Mouse (Mus musculus) kidney, embryonic 14.5 days (tissue): ENCODE data around the gene Daam2. TPM values are rescaled to one million over a fixed set of nuclear protein-coding genes. Genes with fewer than 3 reads are reported as not detected.
A peak's percentile ranks its signal among the peaks of the same experiment; 100 is the strongest.

Experiments
- ATAC-seq: fragments of 200-750 bp; cut with Nextera tagmentation; 2 replicates; pipeline ENCODE4 v1.8.0; 2017; ENCODE audit warnings: moderate number of reproducible peaks, mild to moderate bottlenecking, moderate TSS enrichment, moderate library complexity; ENCODE audit not compliant: low FRiP score, low TSS enrichment
- H3K27ac ChIP-seq: fragments of 300-500 bp; sonication (generic); 2 replicates; pipeline ENCODE4 v1.5.1; 2014; ENCODE audit warnings: low read depth, mild to moderate bottlenecking, low read length, moderate library complexity, mixed read lengths
- H3K27me3 ChIP-seq: fragments of 300-500 bp; sonication (generic); 2 replicates; pipeline ENCODE4 v1.6.1; 2014; ENCODE audit warnings: mild to moderate bottlenecking, low read length; ENCODE audit not compliant: control insufficient read depth, insufficient read depth
- H3K36me3 ChIP-seq: fragments of 300-500 bp; sonication (generic); 2 replicates; pipeline ENCODE4 v1.6.1; 2014; ENCODE audit warnings: low read length, mixed read lengths; ENCODE audit not compliant: control insufficient read depth, insufficient read depth
- H3K4me1 ChIP-seq: fragments of 300-500 bp; sonication (generic); 2 replicates; pipeline ENCODE4 v1.6.1; 2014; ENCODE audit warnings: low read length, mixed read lengths; ENCODE audit not compliant: control insufficient read depth, insufficient read depth
- H3K4me2 ChIP-seq: fragments of 300-500 bp; sonication (generic); replicated peaks from 2 replicates; pipeline ENCODE4 v1.6.1; 2014; ENCODE audit warnings: low read depth, mild to moderate bottlenecking, low read length
- H3K4me3 ChIP-seq: fragments of 300-500 bp; sonication (generic); 2 replicates; pipeline ENCODE4 v1.5.1; 2014; ENCODE audit warnings: mild to moderate bottlenecking, low read length
- H3K9ac ChIP-seq: fragments of 300-500 bp; sonication (generic); 2 replicates; pipeline ENCODE4 v1.6.1; 2014; ENCODE audit warnings: low read depth, mild to moderate bottlenecking, low read length, moderate library complexity
- H3K9me3 ChIP-seq: fragments of 300-500 bp; sonication (generic); 2 replicates; pipeline ENCODE4 v1.6.1; 2016; ENCODE audit warnings: low read length; ENCODE audit not compliant: control insufficient read depth
- whole genome bisulfite sequencing: fragments of 180-500 bp; shearing (Covaris S2); extraction: QIAGEN DNeasy Blood & Tissue Kit; methylation state at CpG from one replicate; pipeline ENCODE4 v1.1.7; 2014; 5-methylcytosine and 5-hydroxymethylcytosine counted together
- polyA plus RNA-seq: library from polyadenylated mRNA; unstranded; fragments of >200 nt; fragmentation: Nextera tagmentation; extraction: Ambion mirVana; gene quantifications from 2 replicates; pipeline ENCODE4 v1.2.1, GENCODE M21; 2014

Daam2 gene
- polyA plus RNA-seq, 1 experiment from 2014 or later: 7.9 TPM

GRCm38 (mm10) chr17:49563416-49563780 is 745 bp downstream of the Daam2 start:
- no peaks in the 10 kb centered on the region for H3K27me3 ChIP-seq
- 11% methylated on average over 4 of the region's 4 CpGs for WGBS
- ATAC-seq: no peak
- H3K9ac ChIP-seq: peak overlapping the region; percentile 64
- H3K27ac ChIP-seq: peak overlapping the region; percentile 63; the same call in 1 of the 2 replicates
- peak overlapping the region; percentile 77 for H3K4me2 ChIP-seq
- H3K4me3 ChIP-seq: peak overlapping the region; percentile 48
- H3K36me3 ChIP-seq: no peaks in the 10 kb centered on the region
- H3K4me1 ChIP-seq: peaks cover 18% of the 10 kb centered on the region
- H3K9me3 ChIP-seq: no peaks in the 10 kb centered on the region

- no peak for ATAC-seq
- H3K4me2 ChIP-seq: peak overlapping the region; percentile 77
- H3K36me3 ChIP-seq: no peaks in the 10 kb centered on the region
Observed at GRCm38 (mm10) chr17:49562701-49563415, 1.3 kb downstream of the Daam2 start.

GRCm38 (mm10) chr17:49561985-49562384 is 2.2 kb downstream of the Daam2 start:
- peak overlapping the region; percentile 48; the same call in 1 of the 2 replicates for H3K4me3 ChIP-seq
- no peaks in the 10 kb centered on the region for H3K36me3 ChIP-seq
- H3K27me3 ChIP-seq: no peaks in the 10 kb centered on the region
- WGBS: 50% methylated on average over 4 of the region's 4 CpGs
- H3K27ac ChIP-seq: no peak overlapping the region
- peak overlapping the region; percentile 77 for H3K4me2 ChIP-seq
- H3K9me3 ChIP-seq: no peaks in the 10 kb centered on the region
- H3K9ac ChIP-seq: no peak overlapping the region
- ATAC-seq: no peak
- peaks cover 18% of the 10 kb centered on the region for H3K4me1 ChIP-seq

More at GRCm38 (mm10) chr17:49562701-49563415, 1.3 kb downstream of the Daam2 start:
- H3K27me3 ChIP-seq: no peaks in the 10 kb centered on the region
- peak overlapping the region; percentile 64 for H3K9ac ChIP-seq
- no peaks in the 10 kb centered on the region for H3K9me3 ChIP-seq
- no peak overlapping the region; the same call in 1 of the 2 replicates for H3K27ac ChIP-seq
- WGBS: 25% methylated on average over 5 of the region's 5 CpGs
- H3K4me1 ChIP-seq: peaks cover 18% of the 10 kb centered on the region
- H3K4me3 ChIP-seq: peak overlapping the region; percentile 48

GRCm38 (mm10) chr17:49559786-49560289 is 4.3 kb downstream of the Daam2 start:
- Histone ChIP-seq H3K36me3 (no peaks in the 10 kb centered on the region), H3K27ac (no peak overlapping the region), H3K9me3 (no peaks in the 10 kb centered on the region), H3K4me2 (no peak overlapping the region), H3K4me1 (peaks cover 18% of the 10 kb centered on the region), H3K27me3 (no peaks in the 10 kb centered on the region), H3K9ac (no peak overlapping the region), H3K4me3 (no peak overlapping the region)
- WGBS: 15% methylated on average over 5 of the region's 5 CpGs
- ATAC-seq: 0 out of 2 replicates have a peak, but pooled peaks have one; percentile 18

GRCm38 (mm10) chr17:49556169-49556568 is 8.0 kb downstream of the Daam2 start:
- H3K27ac ChIP-seq: no peak overlapping the region
- H3K36me3 ChIP-seq: no peaks in the 10 kb centered on the region
- no peak for ATAC-seq
- H3K4me1 ChIP-seq: peaks cover 6% of the 10 kb centered on the region
- H3K4me3 ChIP-seq: no peak overlapping the region
- WGBS: 76% methylated on average over 3 of the region's 3 CpGs
- H3K9me3 ChIP-seq: no peaks in the 10 kb centered on the region
- no peaks in the 10 kb centered on the region for H3K27me3 ChIP-seq
- no peak overlapping the region for H3K9ac ChIP-seq
- no peak overlapping the region for H3K4me2 ChIP-seq

GRCm38 (mm10) chr17:49551991-49552390 is 12.2 kb downstream of the Daam2 start:
- WGBS: 82% methylated on average over 7 of the region's 7 CpGs
- no peak overlapping the region for H3K27ac ChIP-seq

GRCm38 (mm10) chr17:49551465-49551864 is 12.7 kb downstream of the Daam2 start:
- Histone ChIP-seq H3K27ac (no peak overlapping the region), H3K4me3 (no peak overlapping the region), H3K9me3 (no peaks in the 10 kb centered on the region), H3K4me1 (no peaks in the 10 kb centered on the region), H3K4me2 (no peak overlapping the region), H3K9ac (no peak overlapping the region), H3K36me3 (no peaks in the 10 kb centered on the region), H3K27me3 (no peaks in the 10 kb centered on the region)
- WGBS: 81% methylated on average over 2 of the region's 2 CpGs
- ATAC-seq: no peak

More at GRCm38 (mm10) chr17:49551991-49552390, 12.2 kb downstream of the Daam2 start:
- H3K9ac ChIP-seq: no peak overlapping the region
- no peaks in the 10 kb centered on the region for H3K4me1 ChIP-seq
- ATAC-seq: no peak
- no peaks in the 10 kb centered on the region for H3K27me3 ChIP-seq
- no peak overlapping the region for H3K4me2 ChIP-seq
- H3K9me3 ChIP-seq: no peaks in the 10 kb centered on the region
- H3K36me3 ChIP-seq: no peaks in the 10 kb centered on the region
- H3K4me3 ChIP-seq: no peak overlapping the region

GRCm38 (mm10) chr17:49545997-49546396 is 18.1 kb downstream of the Daam2 start:
- WGBS: 90% methylated on average over 4 of the region's 4 CpGs
- H3K27me3 ChIP-seq: no peaks in the 10 kb centered on the region
- ATAC-seq: no peak
- H3K36me3 ChIP-seq: no peaks in the 10 kb centered on the region
- H3K4me3 ChIP-seq: no peak overlapping the region
- no peak overlapping the region for H3K9ac ChIP-seq
- no peak overlapping the region for H3K27ac ChIP-seq
- H3K4me2 ChIP-seq: no peak overlapping the region
- no peaks in the 10 kb centered on the region for H3K9me3 ChIP-seq
- no peaks in the 10 kb centered on the region; the same call in 1 of the 2 replicates for H3K4me1 ChIP-seq

GRCm38 (mm10) chr17:49545424-49545823 is 18.7 kb downstream of the Daam2 start:
- H3K9me3 ChIP-seq: no peaks in the 10 kb centered on the region
- no peak overlapping the region for H3K9ac ChIP-seq
- no peak overlapping the region for H3K4me2 ChIP-seq
- no peak overlapping the region for H3K27ac ChIP-seq
- peaks cover 2% of the 10 kb centered on the region; the same call in 1 of the 2 replicates for H3K4me1 ChIP-seq
- no peaks in the 10 kb centered on the region for H3K27me3 ChIP-seq
- H3K4me3 ChIP-seq: no peak overlapping the region
- 68% methylated on average over 4 of the region's 4 CpGs for WGBS
- H3K36me3 ChIP-seq: no peaks in the 10 kb centered on the region
- ATAC-seq: no peak
